Mouse (Mus musculus): ENCODE data around the gene Mospd3. TPM values are rescaled to one million over a fixed set of nuclear protein-coding genes. Genes with fewer than 3 reads are reported as not detected.

The Mospd3 gene
- 10 to 100 TPM; 85.5 to 87.9 TPM for polyA plus RNA-seq (2017; shearing (Covaris generic))

DNA sequence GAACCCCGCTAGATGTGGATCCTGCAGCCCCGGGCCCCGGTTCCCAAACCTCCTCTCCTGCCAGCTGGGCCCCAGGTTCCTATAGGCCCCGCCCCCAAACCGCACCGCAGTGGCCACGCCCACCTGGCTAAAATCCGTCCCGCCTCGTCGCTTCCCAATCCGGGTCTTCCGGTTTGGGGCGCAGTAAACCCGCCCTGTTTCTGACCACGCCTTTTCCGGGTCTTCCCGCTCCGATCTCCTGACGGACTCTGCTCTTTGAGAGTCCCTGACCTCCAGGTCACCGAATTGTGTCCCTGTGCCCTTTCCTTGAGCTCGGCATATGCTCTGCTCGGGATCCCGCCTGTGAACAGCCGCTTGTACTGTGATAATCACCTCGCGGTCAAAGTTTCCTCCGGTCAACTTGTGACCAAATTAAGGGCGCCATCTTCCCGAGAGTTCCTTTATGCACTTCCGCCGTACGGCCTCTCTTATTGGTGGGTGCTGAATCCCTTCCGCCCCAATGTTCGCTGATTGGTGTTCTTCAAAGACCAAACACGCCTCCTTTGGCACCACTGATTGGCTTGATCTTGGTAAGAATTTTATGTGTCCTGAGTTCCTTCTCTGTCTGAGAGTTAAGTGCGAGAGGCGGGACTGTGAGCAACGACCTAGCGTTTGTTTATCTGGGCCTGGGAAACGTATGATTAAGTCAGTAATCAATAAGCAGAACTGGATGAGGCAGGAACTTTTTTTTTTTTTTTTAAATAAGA is at the start of gene Mospd3:
TSS of gene Mospd3 (minus strand) at position 440 of the 746 bp plus-strand sequence.

GRCm38 (mm10) chr5:137645652-137646091 is 44.8 kb upstream of the Mospd3 start, which contains the start of gene Irs3:
Irs3 (minus strand) TSS chr5:137645714.

DNA sequence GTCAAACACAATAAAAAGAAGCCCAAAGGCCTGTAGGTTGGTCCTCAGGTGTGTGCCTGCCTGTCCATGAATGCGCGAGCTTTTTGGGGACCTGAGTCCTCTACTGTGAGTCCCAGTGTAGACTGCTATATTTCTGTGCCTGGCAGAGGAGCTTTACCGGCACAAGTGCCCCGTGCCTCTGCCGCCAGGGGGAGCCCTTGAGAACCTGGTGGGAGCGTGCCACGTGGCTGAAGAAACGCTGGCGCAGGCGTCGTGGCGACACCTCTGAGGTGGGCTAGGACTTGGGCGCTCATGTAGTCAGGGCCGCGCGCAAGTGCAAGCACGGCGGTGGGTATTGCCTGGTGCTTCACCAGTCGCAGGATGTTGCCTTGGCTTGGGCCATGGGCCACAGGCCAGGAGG is 40.2 kb upstream of the Mospd3 start, which contains the start of gene Sap25:
TSS of gene Sap25 (plus strand) at position 281 of the 400 bp plus-strand sequence.

DNA sequence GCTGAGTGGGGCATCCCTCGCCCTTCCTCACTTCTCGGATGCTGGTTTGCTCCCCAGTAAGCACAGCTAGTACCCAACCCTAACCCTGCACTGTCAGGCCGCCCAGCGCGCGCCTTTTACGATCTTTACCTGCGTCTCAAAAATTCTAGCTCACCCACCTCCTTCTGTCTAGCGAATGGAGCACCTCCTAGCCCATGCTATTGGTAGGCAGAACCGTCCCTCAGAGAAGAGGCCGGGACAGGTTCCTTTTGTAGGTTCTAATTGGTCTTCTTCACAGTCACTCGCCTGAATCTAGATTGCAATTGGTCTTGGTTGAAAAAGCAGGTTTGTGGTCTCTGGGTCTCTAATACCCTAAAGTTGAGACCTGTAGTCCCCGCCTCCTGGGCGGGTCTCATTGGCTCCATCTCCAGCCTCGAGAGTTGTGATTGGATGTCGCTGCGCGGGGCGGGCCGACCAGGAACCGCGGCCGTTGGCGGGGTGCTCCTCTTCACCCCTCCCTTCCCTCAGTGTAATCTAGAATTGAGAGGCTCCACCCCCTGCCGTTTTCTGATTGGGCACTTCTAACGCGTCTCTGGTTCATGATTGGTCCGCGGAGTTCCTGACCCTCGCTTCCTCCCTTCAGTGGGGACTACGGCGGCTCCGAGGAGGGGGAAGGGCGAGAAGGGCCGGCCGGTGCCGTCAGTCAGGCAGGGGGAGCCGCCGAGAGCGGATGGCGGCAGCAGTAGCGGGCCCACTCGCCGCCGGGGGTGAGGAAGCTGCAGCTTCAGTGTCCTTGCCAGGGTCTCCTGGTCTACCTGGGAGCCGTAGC is 27.8 kb upstream of the Mospd3 start, which contains the start of the genes Fbxo24, Lrch4 and Gm20605:
TSS of gene Fbxo24 (minus strand) at position 505 of the 808 bp plus-strand sequence.
TSS of gene Lrch4 (plus strand) at position 624 of the 808 bp plus-strand sequence.
TSS of gene Gm20605 (plus strand) at position 678 of the 808 bp plus-strand sequence.

DNA sequence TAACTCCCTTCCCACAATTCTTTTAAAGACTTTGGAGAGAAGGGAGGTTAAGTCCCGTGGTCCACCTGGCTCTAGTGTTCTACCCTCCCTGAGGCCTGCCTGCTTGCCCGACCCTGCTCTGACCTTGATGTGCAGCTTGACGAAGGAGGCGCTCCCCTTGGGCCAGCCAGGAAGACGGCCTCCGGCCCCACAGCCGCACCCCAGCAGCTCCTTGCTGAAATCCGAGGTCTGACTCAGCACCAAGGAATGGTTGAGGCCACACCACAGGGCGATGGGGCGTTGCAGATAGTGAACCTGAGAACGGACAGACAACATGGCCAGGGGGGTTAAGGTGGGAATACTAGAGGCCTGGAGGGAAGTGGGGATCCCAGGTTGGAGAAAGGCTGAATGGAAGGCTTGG is 12.7 kb upstream of the Mospd3 start, which contains the start of gene Pcolce:
TSS of gene Pcolce (minus strand) at position 235 of the 400 bp plus-strand sequence.

DNA sequence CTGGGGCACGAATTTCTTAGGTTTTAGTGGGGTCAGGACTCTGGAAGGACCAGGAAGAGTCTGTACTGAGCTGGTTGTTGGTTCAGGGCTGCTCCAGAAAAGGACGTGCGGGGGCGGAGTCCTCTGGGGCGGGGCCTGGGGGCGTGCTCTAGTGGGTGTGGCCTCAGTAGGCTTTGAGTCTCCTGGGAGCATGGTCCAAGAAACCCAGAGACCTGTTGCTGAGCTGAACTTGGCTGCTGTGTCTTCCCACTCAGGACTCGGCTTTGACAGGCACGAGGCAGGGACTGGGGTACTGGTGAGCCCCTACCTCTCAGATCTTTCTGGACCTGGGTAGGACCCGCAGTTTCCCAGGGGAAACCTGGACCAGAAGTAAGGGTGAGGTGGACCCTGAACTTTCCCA is 31.2 kb downstream of the Mospd3 start, which contains the start of gene Tfr2:
TSS of gene Tfr2 (plus strand) at position 176 of the 400 bp plus-strand sequence.

GRCm38 (mm10) chr5:137553411-137553837 is 47.4 kb downstream of the Mospd3 start, which contains the start of gene Actl6b:
Actl6b (plus strand) TSS chr5:137553517.

Other genes starting within 250 kb of the Mospd3 start
- gene Zan, start 124.0 kb downstream of the Mospd3 start, polyA plus RNA-seq (2017; shearing (Covaris generic)), result 1 to 10 TPM; 1.1 to 4.1 TPM
- 10 to 100 TPM; 35.2 to 41.1 TPM for gene Pop7, start 98.5 kb downstream of the Mospd3 start, polyA plus RNA-seq (2017; shearing (Covaris generic))
- 10 to 100 TPM; 10.9 to 13.1 TPM for gene Gigyf1, start 82.5 kb downstream of the Mospd3 start, polyA plus RNA-seq (2017; shearing (Covaris generic))
- gene Epo, start 67.8 kb downstream of the Mospd3 start, polyA plus RNA-seq (2017; shearing (Covaris generic)), result under 1 TPM in 1 of 2 experiments, not detected in 1; 0.82 TPM
- 100 to 1,000 TPM; 293 to 297 TPM for gene Gnb2, start 67.5 kb downstream of the Mospd3 start, polyA plus RNA-seq (2017; shearing (Covaris generic))
- gene Actl6b, start 47.5 kb downstream of the Mospd3 start, polyA plus RNA-seq (2017; shearing (Covaris generic)), result under 1 TPM in 1 of 2 experiments, not detected in 1; 0.76 TPM
- gene Tfr2, start 31.2 kb downstream of the Mospd3 start, polyA plus RNA-seq (2017; shearing (Covaris generic)), result 1 to 10 TPM; 1.3 to 1.4 TPM
- gene Pcolce, start 12.7 kb upstream of the Mospd3 start, polyA plus RNA-seq (2017; shearing (Covaris generic)), result 1 to 10 TPM in 1 of 2 experiments, under 1 TPM in 1; 0.69 to 1.2 TPM
- gene Fbxo24, start 27.9 kb upstream of the Mospd3 start, polyA plus RNA-seq (2017; shearing (Covaris generic)), result under 1 TPM; 0.33 to 0.52 TPM
- 100 to 1,000 TPM; 290 to 324 TPM for gene Lrch4, start 28.1 kb upstream of the Mospd3 start, polyA plus RNA-seq (2017; shearing (Covaris generic))
- 10 to 100 TPM; 73.7 to 90.1 TPM for gene Gm20605, start 28.1 kb upstream of the Mospd3 start, polyA plus RNA-seq (2017; shearing (Covaris generic))
- 100 to 1,000 TPM; 128 to 152 TPM for gene Sap25, start 40.3 kb upstream of the Mospd3 start, polyA plus RNA-seq (2017; shearing (Covaris generic))
- gene Irs3, start 44.7 kb upstream of the Mospd3 start, polyA plus RNA-seq (2017; shearing (Covaris generic)), result under 1 TPM in 1 of 2 experiments, not detected in 1; 0.99 TPM
- gene Agfg2, start 83.7 kb upstream of the Mospd3 start, polyA plus RNA-seq (2017; shearing (Covaris generic)), result 10 to 100 TPM; 24.5 to 38.9 TPM
- 1 to 10 TPM in 1 of 2 experiments, under 1 TPM in 1; 0.16 to 1.3 TPM for gene Nyap1, start 140.5 kb upstream of the Mospd3 start, polyA plus RNA-seq (2017; shearing (Covaris generic))
- gene Tsc22d4, start 144.7 kb upstream of the Mospd3 start, polyA plus RNA-seq (2017; shearing (Covaris generic)), result 100 to 1,000 TPM; 338 to 405 TPM
- gene Ppp1r35, start 177.8 kb upstream of the Mospd3 start, polyA plus RNA-seq (2017; shearing (Covaris generic)), result 100 to 1,000 TPM; 101 to 106 TPM
- 10 to 100 TPM; 34.7 to 39.4 TPM for gene Mepce, start 186.6 kb upstream of the Mospd3 start, polyA plus RNA-seq (2017; shearing (Covaris generic))
- gene Zcwpw1, start 186.7 kb upstream of the Mospd3 start, polyA plus RNA-seq (2017; shearing (Covaris generic)), result 10 to 100 TPM; 10.4 to 23.8 TPM
- gene Pilra, start 235.2 kb upstream of the Mospd3 start, polyA plus RNA-seq (2017; shearing (Covaris generic)), result 1 to 10 TPM in 1 of 2 experiments, under 1 TPM in 1; 0.36 to 4.3 TPM

All from inflammation-experienced regulatory T-cells (primary cell).